Mouse (Mus musculus) thymus, postnatal 0 days (tissue): ENCODE measurements around the gene Lcn2. TPM values are rescaled to one million over a fixed set of nuclear protein-coding genes. Genes with fewer than 3 reads are reported as not detected.

Source experiments
- DNase-seq: peaks from one replicate; pipeline ENCODE4 v3.0.0-alpha.2; 2015; ENCODE audit warnings: low spot score
- polyA plus RNA-seq: library from polyadenylated mRNA; unstranded; fragments of >200 nt; fragmentation: Nextera tagmentation; extraction: Ambion mirVana; gene quantifications from 2 replicates; pipeline ENCODE4 v1.2.1, GENCODE M21; 2015

The Lcn2 gene
- polyA plus RNA-seq: 4.3 and 6.3 TPM in 2 replicates

- DNase-seq: no peak
These were observed at the start of gene Lcn2 for GRCm38 (mm10) chr2:32387706-32388490. TSS of gene Lcn2 (minus strand) at chr2:32388252.

GRCm38 (mm10) chr2:32437612-32438166, 49.6 kb upstream of the Lcn2 start:
- no peak for DNase-seq

- DNase-seq: no peak
These were observed 48.8 kb upstream of the Lcn2 start for GRCm38 (mm10) chr2:32436686-32437372.

- no peak for DNase-seq
These were observed 42.9 kb upstream of the Lcn2 start for GRCm38 (mm10) chr2:32430701-32431676.

- DNase-seq: no peak
These were observed 41.3 kb upstream of the Lcn2 start for GRCm38 (mm10) chr2:32429215-32429891.

GRCm38 (mm10) chr2:32428262-32428722, 40.2 kb upstream of the Lcn2 start:
- DNase-seq: no peak

GRCm38 (mm10) chr2:32427720-32428119, 39.7 kb upstream of the Lcn2 start:
- no peak for DNase-seq

- DNase-seq: no peak
These were observed 38.1 kb upstream of the Lcn2 start for GRCm38 (mm10) chr2:32426141-32426540.

- no peak for DNase-seq
These were observed 37.5 kb upstream of the Lcn2 start for GRCm38 (mm10) chr2:32425568-32425967.

GRCm38 (mm10) chr2:32424796-32425195, 36.7 kb upstream of the Lcn2 start:
- DNase-seq: no peak

GRCm38 (mm10) chr2:32423481-32424331, 35.7 kb upstream of the Lcn2 start:
- DNase-seq: peak; percentile 40

- no peak for DNase-seq
These were observed 33.8 kb upstream of the Lcn2 start for GRCm38 (mm10) chr2:32421851-32422251.

GRCm38 (mm10) chr2:32420647-32421046, 32.6 kb upstream of the Lcn2 start:
- no peak for DNase-seq

- DNase-seq: no peak
These were observed 32.1 kb upstream of the Lcn2 start for GRCm38 (mm10) chr2:32420066-32420608.

GRCm38 (mm10) chr2:32419359-32419758, 31.3 kb upstream of the Lcn2 start:
- DNase-seq: no peak

GRCm38 (mm10) chr2:32418430-32419151, 30.5 kb upstream of the Lcn2 start:
- DNase-seq: no peak

GRCm38 (mm10) chr2:32417486-32417885, 29.4 kb upstream of the Lcn2 start:
- DNase-seq: no peak

GRCm38 (mm10) chr2:32416556-32416955, 28.5 kb upstream of the Lcn2 start:
- DNase-seq: no peak

GRCm38 (mm10) chr2:32415801-32416200, 27.7 kb upstream of the Lcn2 start:
- no peak for DNase-seq
